Mouse (Mus musculus): Measurements from ENCODE around the gene Tenm4. TPM values are rescaled to one million over a fixed set of nuclear protein-coding genes. Genes with fewer than 3 reads are reported as not detected.

Gene Tenm4
- total RNA-seq, 2 experiments from 2014 or later, result 0.13 to 0.73 TPM

DNA sequence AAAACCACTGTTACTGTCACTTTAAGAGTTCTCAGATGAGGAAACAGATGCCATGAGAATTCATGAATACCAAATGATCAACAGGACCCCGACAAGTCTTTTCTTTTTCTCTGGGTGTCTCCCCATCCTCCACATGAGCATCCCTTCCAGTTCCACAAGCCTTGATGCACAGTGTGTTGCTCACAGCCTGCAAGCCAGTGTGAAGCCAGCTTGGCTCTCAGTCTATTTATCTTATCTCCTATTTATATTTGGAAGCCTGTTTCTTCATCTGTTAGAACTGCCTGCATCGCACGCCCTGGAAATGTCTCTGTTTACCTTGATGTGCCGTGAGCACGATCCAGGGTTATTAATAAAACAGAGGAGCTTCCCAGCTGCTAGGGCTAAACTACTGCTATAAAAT is 169.8 kb downstream of the Tenm4 start:
- Histone ChIP-seq H3K27ac (no peak overlapping the region), H3K4me3 (no peak overlapping the region)
- no peak for DNase-seq
- no peak for TF ChIP-seq CTCF (IDR thresholded peaks at IDR 0.05)
- intact Hi-C loops (cut with DNase I), result loop anchor here (2.0 kb wide), 1 partner anchor 58 kb away; no protein-coding TSS in a partner anchor

DNA sequence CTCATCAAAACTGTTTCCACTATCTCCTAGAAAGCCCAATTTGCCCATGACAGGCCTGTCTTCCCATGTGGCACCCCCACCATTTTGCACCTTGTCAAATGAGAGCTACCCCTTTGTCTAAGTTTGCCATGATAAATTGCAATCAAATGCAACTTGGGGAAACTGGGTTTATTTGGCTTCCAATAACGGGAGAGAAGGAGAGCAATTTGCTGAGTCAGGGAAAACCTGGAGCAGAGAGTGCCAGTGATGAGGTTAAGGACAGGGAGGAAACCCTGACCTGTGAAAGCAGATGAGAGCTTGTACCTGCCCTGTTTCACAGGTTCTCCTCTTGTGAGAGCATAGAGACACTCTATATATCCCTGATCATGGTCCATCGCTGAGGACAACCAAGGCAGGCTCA is 170.4 kb downstream of the Tenm4 start:
- no peak for TF ChIP-seq CTCF (IDR thresholded peaks at IDR 0.05)
- H3K4me3 ChIP-seq, result no peak overlapping the region
- no peak for DNase-seq
- H3K27ac ChIP-seq, result no peak overlapping the region
- intact Hi-C loops (cut with DNase I), result loop anchor here (2.0 kb wide), 1 partner anchor 59 kb away; no protein-coding TSS in a partner anchor

DNA sequence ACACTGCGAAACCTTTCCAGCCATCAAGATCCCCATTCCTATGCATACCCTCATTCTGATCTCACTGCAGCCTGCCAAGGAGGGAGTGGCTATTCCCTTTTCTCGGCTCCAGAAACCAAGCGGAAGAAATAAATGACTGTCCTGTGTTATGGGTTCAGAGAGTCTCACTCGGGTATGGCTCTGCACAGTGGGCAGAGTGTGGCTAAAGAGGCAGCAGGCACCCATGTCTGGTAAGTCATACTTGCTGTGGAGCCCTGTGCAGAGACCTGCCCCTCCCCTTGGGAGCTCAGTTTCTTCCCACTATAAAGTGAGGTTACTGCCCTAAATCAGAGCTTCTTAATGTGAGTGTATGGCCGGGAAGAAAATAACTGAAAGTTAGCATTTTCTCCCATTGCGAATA is 171.9 kb downstream of the Tenm4 start:
- no peak for TF ChIP-seq CTCF (IDR thresholded peaks at IDR 0.05)
- DNase-seq, result no peak
- Histone ChIP-seq H3K27ac (no peak overlapping the region), H3K4me3 (no peak overlapping the region)
- intact Hi-C loops (cut with DNase I), result no loop called here

DNA sequence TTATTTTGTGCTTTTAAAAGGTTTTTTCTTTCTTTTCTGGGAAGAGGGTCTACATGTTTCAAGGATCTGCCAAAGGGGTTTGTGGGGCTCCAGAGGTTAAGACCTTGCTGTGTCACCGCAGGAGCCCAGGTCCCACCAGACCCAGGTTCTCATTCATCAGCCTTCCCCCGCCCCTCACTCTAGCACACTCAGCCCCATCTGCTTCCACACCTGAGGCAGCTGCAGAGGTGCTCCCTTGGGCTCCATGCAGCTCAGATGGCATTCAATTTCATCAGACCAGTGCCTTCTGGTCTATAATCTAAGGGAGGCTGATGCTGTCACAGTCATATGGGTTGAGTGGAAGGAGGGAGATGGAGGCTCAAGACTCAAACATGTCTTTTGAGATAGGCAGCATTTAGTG is 172.6 kb downstream of the Tenm4 start:
- intact Hi-C loops (cut with DNase I), result no loop called here
- DNase-seq, result no peak
- Histone ChIP-seq H3K27ac (no peak overlapping the region), H3K4me3 (no peak overlapping the region)
- no peak for TF ChIP-seq CTCF (IDR thresholded peaks at IDR 0.05)

DNA sequence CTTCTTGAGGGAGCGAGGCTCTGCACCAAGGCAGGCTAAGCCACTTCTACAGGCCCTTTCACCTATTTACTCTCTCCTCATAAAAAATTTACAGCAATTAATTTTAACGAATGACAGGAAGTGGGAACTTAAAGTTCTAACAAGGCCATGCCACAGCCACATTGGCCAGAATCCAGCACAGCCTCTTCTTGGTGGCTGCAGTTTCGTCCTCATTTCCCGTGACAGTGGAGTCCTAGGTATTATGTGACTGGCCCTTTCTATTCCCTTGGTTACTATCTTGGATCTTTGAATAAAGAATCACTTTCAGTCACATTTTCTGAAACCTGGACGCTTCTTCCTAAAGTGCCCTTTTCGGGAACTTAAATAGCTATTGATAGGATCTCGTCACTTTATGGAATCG is 181.6 kb downstream of the Tenm4 start:
- H3K4me3 ChIP-seq, result no peak overlapping the region
- TF ChIP-seq CTCF (IDR thresholded peaks at IDR 0.05), result no peak
- no peak overlapping the region for H3K27ac ChIP-seq

DNA sequence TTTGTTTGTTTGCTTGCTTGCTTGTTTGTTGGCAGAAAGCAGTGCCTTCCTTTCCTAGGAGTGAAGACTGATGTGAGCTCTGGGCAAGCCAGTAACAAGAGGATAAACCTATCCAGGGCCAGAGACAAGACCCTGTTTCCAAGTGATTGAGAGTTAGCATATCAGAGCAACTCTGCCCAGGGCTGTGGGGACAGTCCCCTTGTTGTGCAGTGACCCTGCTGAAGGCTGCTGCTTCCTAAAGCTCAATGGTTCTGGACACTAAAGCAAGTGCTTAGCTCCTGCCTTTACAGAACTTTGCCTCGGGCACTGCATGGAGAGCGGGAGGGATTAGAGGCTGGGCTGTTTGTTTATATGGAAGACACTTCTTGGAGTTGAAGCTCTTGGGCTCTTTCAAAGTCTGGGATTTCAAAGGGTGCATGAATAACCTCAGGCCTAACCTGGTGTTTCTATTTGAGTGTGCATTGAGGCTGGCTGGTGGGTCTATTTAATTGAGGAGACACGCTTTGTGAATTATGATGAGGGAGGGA is 185.3 kb downstream of the Tenm4 start:
- no peak for DNase-seq
- TF ChIP-seq CTCF (IDR thresholded peaks at IDR 0.05), result no peak
- Histone ChIP-seq H3K27ac (no peak overlapping the region), H3K4me3 (no peak overlapping the region)
- intact Hi-C loops (cut with DNase I), result no loop called here

More for the DNA sequence above, 181.6 kb downstream of the Tenm4 start:
- intact Hi-C loops (cut with DNase I), result no loop called here
- no peak for DNase-seq

DNA sequence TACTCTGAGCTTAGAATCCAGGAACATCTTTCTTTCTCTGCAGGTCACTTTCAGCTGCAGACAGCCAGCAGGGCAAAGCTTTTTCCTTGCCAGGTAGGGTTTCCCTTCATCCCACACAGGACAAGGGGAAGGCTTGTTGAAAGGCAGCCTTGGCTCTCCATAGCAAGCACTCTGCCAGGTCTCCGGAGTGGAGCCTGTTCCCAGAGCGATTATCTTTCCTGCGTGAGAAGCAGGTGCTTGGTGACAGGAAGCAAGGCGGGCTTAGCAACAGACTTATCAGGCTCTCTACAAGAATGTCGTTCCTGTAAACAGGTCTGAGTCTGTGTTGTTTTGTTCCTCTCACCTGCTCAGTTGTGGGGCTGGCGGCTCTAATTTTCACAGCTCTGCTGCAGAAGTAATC is 186.5 kb downstream of the Tenm4 start:
- no peak for TF ChIP-seq CTCF (IDR thresholded peaks at IDR 0.05)
- no peak overlapping the region for H3K27ac ChIP-seq
- H3K4me3 ChIP-seq, result no peak overlapping the region
- intact Hi-C loops (cut with DNase I), result no loop called here
- peak; percentile 24 for DNase-seq

DNA sequence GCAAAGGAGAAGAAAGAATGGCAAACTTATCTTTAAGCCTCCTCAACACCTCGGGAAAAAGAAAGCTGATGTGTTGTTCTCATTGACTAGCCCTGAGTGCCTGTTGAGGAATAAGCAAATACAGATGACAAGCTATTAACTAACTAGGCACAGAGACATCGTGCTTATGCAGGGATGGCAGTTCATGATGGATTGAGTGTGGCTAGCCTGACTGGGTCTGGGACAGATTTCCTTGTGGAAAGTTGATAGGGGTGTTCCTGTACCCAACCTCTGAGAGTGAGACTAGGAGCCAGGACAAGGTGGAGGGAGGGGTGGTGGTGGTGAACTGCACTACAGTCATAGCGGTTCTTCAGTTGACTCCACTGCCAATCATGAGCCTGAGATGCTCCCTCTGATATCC is 192.3 kb downstream of the Tenm4 start:
- DNase-seq, result peak; percentile 22
- no peak for TF ChIP-seq CTCF (IDR thresholded peaks at IDR 0.05)
- Histone ChIP-seq H3K27ac (no peak overlapping the region), H3K4me3 (no peak overlapping the region)
- intact Hi-C loops (cut with DNase I), result no loop called here

DNA sequence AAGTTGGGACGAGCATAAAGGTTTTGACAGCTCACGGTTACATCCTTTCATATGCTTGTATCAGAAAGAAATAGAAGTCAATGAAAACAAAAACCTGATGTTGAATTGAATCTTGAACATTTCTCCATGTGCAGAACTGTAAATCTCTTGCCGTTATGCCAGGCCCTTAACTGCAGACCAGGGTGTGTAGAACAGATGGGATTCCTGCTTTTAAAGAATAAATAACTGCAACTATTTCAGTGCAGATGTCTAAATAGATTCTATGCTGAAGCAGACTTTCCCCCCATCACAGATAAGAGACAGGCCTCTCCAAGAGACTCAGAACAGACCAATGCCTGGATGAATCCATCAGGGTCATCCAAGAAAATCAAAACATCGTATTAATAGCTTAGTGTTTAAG is 198.9 kb downstream of the Tenm4 start:
- intact Hi-C loops (cut with DNase I), result no loop called here
- H3K4me3 ChIP-seq, result no peak overlapping the region
- no peak overlapping the region for H3K27ac ChIP-seq
- no peak for TF ChIP-seq CTCF (IDR thresholded peaks at IDR 0.05)
- DNase-seq, result no peak

DNA sequence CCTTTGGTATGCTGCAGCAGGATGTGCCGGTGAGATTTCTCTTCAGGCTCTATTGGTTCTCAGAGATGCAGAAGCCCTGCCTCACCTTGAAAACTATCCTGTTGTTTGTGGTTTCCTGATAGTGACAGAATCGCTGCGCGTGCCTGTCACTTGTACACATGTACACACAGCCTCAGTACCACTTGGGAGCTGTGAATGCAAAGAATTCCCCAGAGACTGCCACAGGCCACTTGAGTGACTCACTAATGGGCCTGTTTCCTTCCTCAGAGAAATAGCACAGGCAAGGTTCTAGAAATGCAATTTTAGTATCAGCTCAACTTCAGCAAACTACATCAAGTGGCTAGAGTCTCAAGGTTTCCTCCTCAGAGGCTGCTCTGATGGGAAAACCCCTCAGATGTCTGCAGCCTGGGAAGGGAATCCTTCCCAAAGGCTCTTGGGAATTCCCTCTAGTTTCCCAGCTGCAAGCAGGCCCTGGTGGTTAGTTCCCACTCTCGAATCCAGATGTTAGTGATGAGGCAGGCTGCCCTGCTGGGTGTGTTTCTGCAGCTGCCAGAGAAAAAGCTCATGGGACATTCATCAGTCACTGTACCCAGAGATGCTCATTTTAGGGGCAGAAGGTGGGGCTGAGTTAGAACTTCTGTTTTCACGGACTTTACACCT is 203.1 kb downstream of the Tenm4 start:
- intact Hi-C loops (cut with DNase I), result no loop called here
- H3K4me3 ChIP-seq, result no peak overlapping the region
- no peak overlapping the region for H3K27ac ChIP-seq
- no peak for TF ChIP-seq CTCF (IDR thresholded peaks at IDR 0.05)
- no peak for DNase-seq

DNA sequence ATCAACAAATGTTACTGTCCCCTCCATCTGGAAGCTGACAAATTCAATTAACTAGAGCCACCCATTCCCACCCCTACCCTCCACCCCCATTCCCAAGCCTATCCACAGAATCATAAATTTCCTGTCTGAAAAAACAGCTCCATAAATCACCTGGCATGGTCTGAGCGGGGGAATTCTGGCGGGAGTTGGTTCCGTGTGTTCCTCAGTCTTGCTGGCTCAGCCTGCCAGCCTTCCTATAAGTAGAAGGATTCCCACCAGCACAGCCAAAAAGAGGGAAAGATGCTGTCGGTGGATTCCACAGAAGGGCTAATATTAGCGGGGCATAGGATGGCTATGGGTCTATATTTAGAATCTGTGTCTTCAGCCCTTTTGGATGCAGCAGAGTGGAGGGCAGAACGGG is 204.5 kb downstream of the Tenm4 start:
- H3K4me3 ChIP-seq, result no peak overlapping the region
- intact Hi-C loops (cut with DNase I), result no loop called here

DNA sequence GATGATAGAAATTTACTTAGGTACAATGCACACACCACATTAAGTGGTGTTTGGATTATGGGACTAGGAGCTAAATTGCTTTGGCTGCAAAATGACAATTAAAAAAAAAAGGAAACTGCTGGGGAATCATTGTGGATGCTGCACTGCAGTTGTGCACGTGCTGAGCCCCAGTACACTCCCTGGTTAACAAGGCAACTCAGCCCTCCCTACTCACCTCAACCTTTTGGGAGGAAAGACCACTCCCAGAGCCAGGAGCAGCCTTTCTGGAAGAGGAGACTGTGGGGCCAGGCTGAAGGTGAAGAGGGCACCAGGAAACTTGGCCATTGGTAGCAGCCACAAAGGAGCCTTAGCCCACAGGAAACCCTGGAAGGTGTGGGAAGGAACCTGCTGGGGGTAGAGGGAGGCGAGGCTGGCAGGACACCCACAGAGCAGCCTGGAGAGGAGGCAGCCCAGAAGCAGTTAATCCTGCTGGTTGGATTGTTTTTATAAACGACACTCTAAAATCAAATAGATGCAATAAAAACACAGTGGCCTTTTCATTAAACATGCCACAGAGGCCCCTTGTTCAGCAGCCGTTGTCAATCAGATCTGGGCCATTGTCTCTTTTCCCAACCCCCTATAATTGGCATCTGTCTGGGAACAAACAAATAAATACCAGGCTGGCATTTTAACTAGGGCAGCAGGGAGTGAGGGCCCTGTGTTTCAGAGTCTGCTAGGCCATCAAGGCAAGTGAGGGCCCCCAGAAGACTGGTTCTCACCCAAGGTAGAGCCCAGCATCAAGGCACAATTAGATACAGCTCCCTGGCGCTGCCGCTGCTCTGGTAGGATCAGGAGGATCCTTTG is 212.9 kb downstream of the Tenm4 start:
- DNase-seq, result no peak
- no peak for TF ChIP-seq CTCF (IDR thresholded peaks at IDR 0.05)
- Histone ChIP-seq H3K4me3 (no peak overlapping the region), H3K27ac (no peak overlapping the region)
- intact Hi-C loops (cut with DNase I), result no loop called here

More for the DNA sequence above, 204.5 kb downstream of the Tenm4 start:
- H3K27ac ChIP-seq, result no peak overlapping the region
- TF ChIP-seq CTCF (IDR thresholded peaks at IDR 0.05), result no peak
- DNase-seq, result no peak
